Mouse (Mus musculus) olfactory bulb, adult 2 months (tissue): ENCODE measurements around the gene Nom1. TPM values are rescaled to one million over a fixed set of nuclear protein-coding genes. Genes with fewer than 3 reads are reported as not detected.
"Not testable (repeated sequence)": the region's sequence is repeated elsewhere in the genome, so short reads cannot be mapped to it uniquely, and the experiment has no call there.

Experiments
- H3K27ac ChIP-seq: fragments of 200-500 bp; 2 replicates; pipeline ENCODE4 v1.5.1; 2012; ENCODE audit warnings: low read depth, low read length; ENCODE audit not compliant: insufficient read depth
- H3K4me1 ChIP-seq: fragments of 200-500 bp; 2 replicates; pipeline ENCODE4 v1.6.1; 2012; ENCODE audit warnings: low read length; ENCODE audit not compliant: control insufficient read depth, insufficient read depth
- H3K4me3 ChIP-seq: fragments of 200-500 bp; 2 replicates; pipeline ENCODE4 v1.5.1; 2012; ENCODE audit warnings: mild to moderate bottlenecking, low read depth, low read length, moderate library complexity; ENCODE audit not compliant: insufficient read depth
- CTCF ChIP-seq: fragments of 200-500 bp; IDR thresholded peaks from 2 replicates; pipeline ENCODE4 v1.5.1; 2012; ENCODE audit warnings: low read depth, mild to moderate bottlenecking, low read length, moderate library complexity; ENCODE audit not compliant: insufficient read depth
- POLR2A ChIP-seq: fragments of 200-500 bp; IDR thresholded peaks from 2 replicates; pipeline ENCODE4 v1.6.1; 2012; ENCODE audit warnings: mild to moderate bottlenecking, low read depth, low read length, moderate library complexity; ENCODE audit not compliant: insufficient read depth
- WGBS: fragments of 180-500 bp; shearing (Covaris S2); methylation state at CpG from one replicate; pipeline ENCODE4 v1.1.7; 2018; 5-methylcytosine and 5-hydroxymethylcytosine counted together
- polyA plus RNA-seq: library from polyadenylated mRNA; stranded (reverse); fragments of >200 nt; gene quantifications from 2 replicates; pipeline ENCODE4 v1.2.4, GENCODE M21; 2012; ENCODE audit warnings: low replicate concordance; ENCODE audit not compliant: missing spikeins, insufficient read depth, insufficient read length

Gene Nom1
- polyA plus RNA-seq, 1 experiment: not detected

DNA sequence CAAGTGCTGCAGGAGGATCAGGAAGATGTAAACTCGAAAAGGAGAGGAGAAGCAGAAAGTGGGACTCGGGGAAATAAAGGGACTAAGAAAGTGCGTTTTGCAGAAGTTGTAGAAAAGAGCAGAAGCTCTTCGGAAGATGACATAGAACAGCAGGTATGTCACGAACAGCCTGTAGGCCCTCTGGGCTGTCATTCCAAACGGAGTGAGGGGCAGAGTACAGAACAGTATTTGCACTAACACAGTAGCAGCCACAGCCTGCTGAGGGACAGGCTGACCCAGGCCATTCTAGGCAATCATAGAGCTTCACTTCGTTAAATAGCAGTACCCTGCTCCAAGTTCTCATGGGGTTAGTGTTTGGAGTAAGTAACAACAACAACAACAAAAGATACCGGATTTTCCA is 1.0 kb downstream of the Nom1 start:
- Histone ChIP-seq H3K27ac (no peak overlapping the region), H3K4me3 (peak overlapping the region; percentile 97), H3K4me1 (peaks cover 14% of the 10 kb centered on the region)
- 49% methylated on average over 8 of the region's 8 CpGs for WGBS
- no peak for TF ChIP-seq CTCF
- TF ChIP-seq POLR2A: no peak

DNA sequence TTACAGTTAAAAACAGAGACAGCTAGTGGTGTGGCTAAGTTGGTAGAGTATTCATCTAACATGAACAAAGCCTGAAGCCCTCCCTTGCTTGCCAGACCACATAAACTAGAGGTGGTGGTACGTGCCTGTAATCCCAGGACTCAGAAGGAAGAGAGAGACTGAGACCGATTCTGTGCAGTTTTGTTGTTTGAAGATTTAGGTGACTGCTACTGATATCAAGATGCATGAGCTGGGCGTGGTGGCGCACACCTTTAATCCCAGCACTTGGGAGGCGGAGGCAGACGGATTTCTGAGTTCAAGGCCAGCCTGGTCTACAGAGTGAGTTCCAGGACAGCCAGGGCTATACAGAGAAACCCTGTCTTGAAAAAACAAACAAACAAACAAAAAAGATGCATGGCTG is 2.3 kb downstream of the Nom1 start:
- not testable (repeated sequence) for H3K27ac ChIP-seq, H3K4me3 ChIP-seq
- whole genome bisulfite sequencing: 93% methylated on average over 6 of the region's 6 CpGs
- H3K4me1 ChIP-seq: peaks cover 14% of the 10 kb centered on the region

DNA sequence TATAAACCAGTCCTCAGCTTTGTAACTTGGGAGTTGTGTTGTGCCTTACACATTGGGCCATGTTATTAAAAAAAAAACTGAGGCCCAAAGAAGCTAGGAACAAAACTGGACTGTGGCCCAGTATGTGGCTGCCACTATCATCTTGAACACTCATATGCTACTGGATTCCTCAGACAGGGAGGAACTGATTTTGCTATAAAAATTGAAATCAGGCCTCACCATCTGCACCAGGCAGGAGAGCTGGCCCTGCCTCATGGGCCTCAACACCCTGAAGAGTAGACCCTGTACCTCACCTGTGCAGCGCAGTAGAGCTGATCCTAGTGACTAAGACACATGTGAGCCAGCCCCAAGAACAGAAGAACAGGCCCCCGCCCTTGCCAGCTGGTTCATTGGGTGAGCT is 10.8 kb downstream of the Nom1 start:
- no peak overlapping the region for H3K27ac ChIP-seq
- no peaks in the 10 kb centered on the region for H3K4me1 ChIP-seq
- no peak overlapping the region for H3K4me3 ChIP-seq
- TF ChIP-seq POLR2A (no peak), CTCF (no peak)
- 95% methylated on average over 2 of the region's 2 CpGs for WGBS

DNA sequence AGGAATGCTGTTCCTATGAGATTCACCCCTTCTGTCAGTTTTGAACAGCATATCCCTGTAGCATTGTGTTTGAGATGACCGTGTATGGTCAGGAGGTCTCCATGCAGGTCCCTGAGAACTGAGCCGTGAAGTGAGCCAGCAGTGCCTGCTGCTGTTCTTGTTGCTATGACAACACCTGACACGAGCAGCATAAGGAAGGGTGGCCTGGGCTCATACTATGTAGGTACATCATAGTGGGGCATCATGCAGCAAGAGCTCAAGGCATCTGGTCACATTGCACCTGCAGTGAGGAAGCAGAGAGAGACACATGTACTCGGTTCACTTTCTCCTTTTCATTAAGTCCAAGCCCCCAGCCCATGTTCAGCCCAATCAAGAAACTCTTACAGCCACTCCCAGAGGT is 17.9 kb downstream of the Nom1 start:
- H3K4me1 ChIP-seq: no peaks in the 10 kb centered on the region
- H3K4me3 ChIP-seq: no peak overlapping the region
- 59% methylated on average over 4 of the region's 4 CpGs for WGBS
- H3K27ac ChIP-seq: no peak overlapping the region
- TF ChIP-seq CTCF (no peak), POLR2A (no peak)

- TF ChIP-seq POLR2A: no peak
- no peak for TF ChIP-seq CTCF
- H3K4me1 ChIP-seq: no peaks in the 10 kb centered on the region
- 84% methylated on average over 5 of the region's 5 CpGs for WGBS
- H3K4me3 ChIP-seq: no peak overlapping the region
- no peak overlapping the region for H3K27ac ChIP-seq
Observed at GRCm38 (mm10) chr5:29456895-29457656, 22.6 kb downstream of the Nom1 start.

- H3K4me1 ChIP-seq: peaks cover 6% of the 10 kb centered on the region
- no peak overlapping the region for H3K27ac ChIP-seq
- no peak for TF ChIP-seq POLR2A
- TF ChIP-seq CTCF: no peak
- no peak overlapping the region for H3K4me3 ChIP-seq
- 81% methylated on average over 9 of the region's 9 CpGs for WGBS
Observed at GRCm38 (mm10) chr5:29462943-29463686, 28.7 kb downstream of the Nom1 start.

GRCm38 (mm10) chr5:29467489-29468350 is 33.3 kb downstream of the Nom1 start:
- H3K4me1 ChIP-seq: peaks cover 7% of the 10 kb centered on the region
- no peak for TF ChIP-seq POLR2A
- TF ChIP-seq CTCF: no peak
- H3K27ac ChIP-seq: no peak overlapping the region
- WGBS: 7% methylated on average over 67 of the region's 67 CpGs
- peak overlapping the region; percentile 18 for H3K4me3 ChIP-seq

GRCm38 (mm10) chr5:29468351-29469065 is 34.0 kb downstream of the Nom1 start:
- peaks cover 7% of the 10 kb centered on the region for H3K4me1 ChIP-seq
- no peak for TF ChIP-seq POLR2A
- no peak for TF ChIP-seq CTCF
- WGBS: 2% methylated on average over 17 of the region's 17 CpGs
- H3K4me3 ChIP-seq: no peak overlapping the region
- no peak overlapping the region for H3K27ac ChIP-seq

- Histone ChIP-seq H3K27ac (no peak overlapping the region), H3K4me1 (peaks cover 7% of the 10 kb centered on the region), H3K4me3 (no peak overlapping the region)
- TF ChIP-seq POLR2A (no peak), CTCF (no peak)
- WGBS: 12% methylated on average over 4 of the region's 4 CpGs
Observed at GRCm38 (mm10) chr5:29469501-29469900, 35.0 kb downstream of the Nom1 start.
